Mouse (Mus musculus) bone marrow macrophage, adult 2 months (primary cell): ENCODE measurements around the gene Cdh26. TPM values are rescaled to one million over a fixed set of nuclear protein-coding genes. Genes with fewer than 3 reads are reported as not detected.
A peak's percentile ranks its signal among the peaks of the same experiment; 100 is the strongest.

Experiments
- H3K27ac ChIP-seq: 2 replicates; pipeline ENCODE4 v1.5.1; 2012; ENCODE audit warnings: low read depth, low read length; ENCODE audit not compliant: insufficient read depth
- H3K4me1 ChIP-seq: 2 replicates; pipeline ENCODE4 v1.6.1; 2012; ENCODE audit warnings: low read length; ENCODE audit not compliant: control insufficient read depth, insufficient read depth
- H3K4me3 ChIP-seq: 2 replicates; pipeline ENCODE4 v1.5.1; 2012; ENCODE audit warnings: mild to moderate bottlenecking, low read length, moderate library complexity; ENCODE audit not compliant: insufficient read depth
- CTCF ChIP-seq: IDR thresholded peaks from 2 replicates; pipeline ENCODE4 v1.5.1; 2012; ENCODE audit warnings: low read depth, mild to moderate bottlenecking, low read length, moderate library complexity
- POLR2A ChIP-seq: IDR thresholded peaks from 2 replicates; pipeline ENCODE4 v1.6.1; 2012; ENCODE audit warnings: mild to moderate bottlenecking, low read depth, low read length, borderline replicate concordance
- polyA plus RNA-seq: library from polyadenylated mRNA; stranded (reverse); fragments of >200 nt; gene quantifications from 2 replicates; pipeline ENCODE4 v1.2.4, GENCODE M21; 2012; ENCODE audit not compliant: missing spikeins, insufficient read depth, insufficient read length

Cdh26 gene
- polyA plus RNA-seq, result not detected in 2 replicates

GRCm38 (mm10) chr2:178430231-178430630 lies at the start of gene Cdh26:
TSS of gene Cdh26 (plus strand) at chr2:178430531.
- Histone ChIP-seq H3K4me1 (no peaks in the 10 kb centered on the region), H3K27ac (no peak within 1 kb of the TSS), H3K4me3 (no peak within 1 kb of the TSS)
- TF ChIP-seq CTCF, result no peak
- no peak for TF ChIP-seq POLR2A

- Histone ChIP-seq H3K4me1 (no peaks in the 10 kb centered on the region), H3K27ac (no peak within 1 kb of the TSS), H3K4me3 (no peak within 1 kb of the TSS)
- TF ChIP-seq CTCF (no peak), POLR2A (no peak)
Observed at GRCm38 (mm10) chr2:178407053-178407815, 23.1 kb upstream of the Cdh26 start, which contains the start of gene Sycp2. TSS of gene Sycp2 (minus strand) at chr2:178407685.

- Histone ChIP-seq H3K4me1 (no peaks in the 10 kb centered on the region), H3K27ac (no peak overlapping the region), H3K4me3 (no peak overlapping the region)
- TF ChIP-seq POLR2A, result no peak
- no peak for TF ChIP-seq CTCF
Observed at GRCm38 (mm10) chr2:178409024-178409423, 21.3 kb upstream of the Cdh26 start.

GRCm38 (mm10) chr2:178410286-178410685 lies 20.0 kb upstream of the Cdh26 start:
- no peak overlapping the region for H3K27ac ChIP-seq
- H3K4me1 ChIP-seq, result no peaks in the 10 kb centered on the region
- no peak for TF ChIP-seq POLR2A
- TF ChIP-seq CTCF, result no peak
- no peak overlapping the region for H3K4me3 ChIP-seq

GRCm38 (mm10) chr2:178412598-178412997 lies 17.7 kb upstream of the Cdh26 start:
- H3K27ac ChIP-seq, result no peak overlapping the region
- H3K4me1 ChIP-seq, result no peaks in the 10 kb centered on the region
- TF ChIP-seq POLR2A, result no peak
- no peak for TF ChIP-seq CTCF
- no peak overlapping the region for H3K4me3 ChIP-seq

- H3K4me1 ChIP-seq, result no peaks in the 10 kb centered on the region
- H3K4me3 ChIP-seq, result no peak overlapping the region
- no peak for TF ChIP-seq CTCF
- TF ChIP-seq POLR2A, result no peak
- no peak overlapping the region for H3K27ac ChIP-seq
Observed at GRCm38 (mm10) chr2:178413081-178413480, 17.2 kb upstream of the Cdh26 start.

GRCm38 (mm10) chr2:178413481-178414260 lies 16.7 kb upstream of the Cdh26 start:
- peak overlapping the region; percentile 65 for H3K4me3 ChIP-seq
- no peak for TF ChIP-seq CTCF
- no peak for TF ChIP-seq POLR2A
- no peaks in the 10 kb centered on the region for H3K4me1 ChIP-seq
- H3K27ac ChIP-seq, result no peak overlapping the region

- H3K4me3 ChIP-seq, result peak within 1 kb of the TSS; percentile 65
- no peak for TF ChIP-seq POLR2A
- no peak for TF ChIP-seq CTCF
- no peak within 1 kb of the TSS for H3K27ac ChIP-seq
- H3K4me1 ChIP-seq, result no peaks in the 10 kb centered on the region
Observed at GRCm38 (mm10) chr2:178414261-178415149, 15.8 kb upstream of the Cdh26 start, which contains the start of the genes Ppp1r3d and Fam217b. TSS of gene Ppp1r3d (minus strand) at chr2:178414472. TSS of gene Fam217b (plus strand) at chr2:178414524.

GRCm38 (mm10) chr2:178415150-178415448 lies 15.2 kb upstream of the Cdh26 start:
- Histone ChIP-seq H3K4me3 (no peak overlapping the region), H3K27ac (no peak overlapping the region), H3K4me1 (no peaks in the 10 kb centered on the region)
- TF ChIP-seq POLR2A (no peak), CTCF (no peak)

- TF ChIP-seq POLR2A, result no peak
- TF ChIP-seq CTCF, result no peak
- Histone ChIP-seq H3K4me3 (no peak overlapping the region), H3K4me1 (no peaks in the 10 kb centered on the region), H3K27ac (no peak overlapping the region)
Observed at GRCm38 (mm10) chr2:178416427-178416826, 13.9 kb upstream of the Cdh26 start.
